Mouse (Mus musculus): ENCODE data around the gene Ruvbl1.
A peak's percentile ranks its signal among the peaks of the same experiment; 100 is the strongest.

Ruvbl1 gene

DNA sequence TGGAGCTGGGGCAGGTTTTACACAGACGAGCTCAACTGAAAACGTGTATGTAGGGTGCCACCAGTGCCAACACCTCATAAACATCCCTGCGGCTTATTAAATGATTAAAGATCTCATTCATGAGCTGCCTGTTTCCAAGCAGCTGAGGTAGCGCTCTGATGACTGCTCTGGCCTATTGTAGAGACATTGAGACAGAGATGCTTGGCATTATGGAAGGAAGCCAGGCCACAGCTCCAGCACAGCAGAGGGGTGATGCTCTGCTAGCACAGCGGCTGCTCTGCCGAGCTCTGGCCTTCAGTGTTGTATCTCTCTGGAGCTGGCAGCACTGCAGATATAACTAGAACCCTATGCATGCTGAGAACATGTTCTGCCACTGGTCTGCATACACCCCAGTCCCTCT is 28.5 kb downstream of the Ruvbl1 start:
- no peak for DNase-seq (ENCODE audit: low read depth, low spot score)

DNA sequence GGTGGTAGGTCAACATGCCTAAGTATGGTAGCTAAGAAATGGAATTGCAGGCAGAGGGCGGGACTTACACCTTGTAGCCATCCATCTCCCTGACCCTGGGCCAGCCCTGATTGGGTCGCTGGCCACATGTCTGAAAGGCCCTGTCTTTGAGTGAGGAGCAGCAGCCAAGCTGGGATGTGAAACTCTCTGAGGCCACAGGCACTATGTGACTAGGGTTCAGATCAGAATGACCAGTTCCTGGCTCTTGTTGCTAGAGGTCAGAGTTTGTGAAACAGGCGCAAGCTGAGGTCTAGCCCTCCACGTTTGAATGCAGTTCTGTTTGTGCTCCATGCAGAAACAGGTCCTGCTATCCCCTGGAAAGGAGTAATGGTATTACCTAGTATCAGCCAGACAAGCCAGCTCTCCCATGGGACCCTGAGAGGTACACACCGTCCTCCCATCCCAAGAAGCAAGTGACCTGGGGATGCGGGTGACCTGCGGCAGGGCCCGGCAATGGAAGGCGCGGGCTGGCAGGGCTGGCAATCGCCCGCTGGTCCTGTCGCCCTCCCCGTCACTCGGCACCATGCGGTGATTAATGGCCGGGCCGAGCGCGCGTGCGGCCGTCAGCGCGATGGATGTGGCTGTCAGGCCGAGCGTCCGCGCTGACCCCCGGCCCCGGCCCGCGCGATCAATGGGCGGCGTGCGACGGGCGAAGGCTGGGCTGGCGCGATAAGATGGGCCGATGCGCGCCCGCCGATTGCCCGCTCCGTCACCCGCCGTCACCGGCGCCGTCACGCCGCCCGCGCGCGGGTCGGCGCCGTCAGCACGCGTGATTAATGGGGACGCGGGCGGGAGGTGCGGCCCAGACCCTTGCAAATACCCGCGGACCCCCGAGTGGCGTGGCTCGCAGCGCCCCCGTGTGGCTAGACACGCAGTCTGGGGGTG is 34.5 kb downstream of the Ruvbl1 start:
- DNase-seq (ENCODE audit: low read depth, low spot score): peak; percentile 57

DNA sequence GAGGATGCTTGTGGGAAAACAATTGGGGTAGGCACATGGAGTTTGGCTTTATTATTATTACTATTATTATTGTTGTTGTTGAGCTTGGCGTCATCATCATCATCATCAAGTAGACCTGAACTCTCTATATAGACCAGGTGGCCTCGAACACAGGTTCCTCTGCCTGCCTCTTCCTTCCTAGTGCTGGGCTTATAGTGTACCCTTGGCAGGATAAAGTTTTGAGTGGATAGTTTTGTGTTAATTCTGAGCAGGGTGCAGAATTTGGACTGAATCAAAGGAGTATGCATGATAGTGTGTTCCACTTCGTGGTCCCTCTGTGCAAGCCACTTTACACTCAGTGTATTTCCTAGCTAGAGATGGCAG is 35.2 kb downstream of the Ruvbl1 start:
- no peak for DNase-seq (ENCODE audit: low read depth, low spot score)

DNA sequence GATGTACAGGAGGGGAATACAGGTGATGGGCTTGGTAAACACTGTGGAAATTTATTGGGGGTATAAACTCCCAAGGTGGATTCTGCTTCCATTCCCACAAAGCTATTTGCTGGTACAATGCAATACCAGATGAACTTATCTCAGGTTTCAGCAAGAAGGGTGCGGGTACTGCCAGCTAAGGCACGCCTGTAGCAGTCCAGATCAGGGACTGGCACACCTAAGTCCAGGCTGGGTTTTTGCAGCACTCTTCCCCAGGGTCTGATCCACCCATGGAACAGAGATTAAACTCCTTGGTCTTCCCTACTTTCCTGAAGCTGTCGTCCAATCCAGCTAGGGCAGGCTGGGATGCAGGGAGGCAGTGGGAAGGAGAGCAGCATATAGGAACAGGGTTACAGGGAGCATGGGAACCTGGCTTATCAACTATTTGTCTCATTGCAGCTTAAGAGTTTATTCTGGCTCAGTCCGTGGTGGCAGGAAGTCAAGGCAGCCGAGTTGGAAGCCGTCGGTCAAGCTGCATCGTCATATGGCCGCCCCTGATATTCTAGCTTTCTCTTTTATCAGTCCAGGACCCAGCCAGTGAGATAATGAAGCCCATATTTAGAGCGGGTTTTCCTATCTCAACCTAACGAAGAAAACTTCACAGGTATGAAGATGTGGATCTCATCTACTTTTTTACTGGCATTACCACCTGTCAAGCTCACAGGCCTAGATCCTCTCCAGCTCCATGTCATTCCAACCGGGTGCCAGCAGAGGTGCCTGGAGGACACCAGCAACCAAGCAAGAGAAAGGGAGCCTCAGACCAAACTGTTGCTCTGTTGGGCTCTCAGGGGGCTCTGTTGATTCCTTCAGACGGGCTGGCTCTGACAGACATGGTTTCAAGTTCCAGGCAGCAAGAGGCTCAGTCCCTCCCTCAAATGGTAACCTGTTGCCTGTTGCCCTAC is 37.1 kb downstream of the Ruvbl1 start:
- DNase-seq (ENCODE audit: low read depth, low spot score): no peak

DNA sequence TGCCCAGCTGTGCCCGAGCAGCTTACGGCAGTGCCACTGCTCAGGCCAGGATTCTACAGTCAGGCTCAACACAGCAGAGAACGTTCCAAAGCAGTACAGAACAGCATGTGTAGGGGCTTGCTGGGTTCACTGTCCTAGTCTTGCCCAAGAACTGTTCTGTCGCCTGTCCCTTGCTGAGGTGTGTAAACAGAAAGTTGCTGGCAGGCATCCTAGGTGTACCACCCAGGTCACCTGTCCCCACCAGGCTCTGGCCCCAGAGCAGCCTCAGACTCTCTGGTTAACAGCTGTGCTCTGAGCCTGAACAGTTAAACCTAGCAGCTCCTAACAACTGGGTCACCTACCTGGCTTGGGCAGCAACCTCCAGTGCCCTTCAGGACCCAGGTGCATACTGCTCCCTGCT is 37.8 kb downstream of the Ruvbl1 start:
- no peak for DNase-seq (ENCODE audit: low read depth, low spot score)

DNA sequence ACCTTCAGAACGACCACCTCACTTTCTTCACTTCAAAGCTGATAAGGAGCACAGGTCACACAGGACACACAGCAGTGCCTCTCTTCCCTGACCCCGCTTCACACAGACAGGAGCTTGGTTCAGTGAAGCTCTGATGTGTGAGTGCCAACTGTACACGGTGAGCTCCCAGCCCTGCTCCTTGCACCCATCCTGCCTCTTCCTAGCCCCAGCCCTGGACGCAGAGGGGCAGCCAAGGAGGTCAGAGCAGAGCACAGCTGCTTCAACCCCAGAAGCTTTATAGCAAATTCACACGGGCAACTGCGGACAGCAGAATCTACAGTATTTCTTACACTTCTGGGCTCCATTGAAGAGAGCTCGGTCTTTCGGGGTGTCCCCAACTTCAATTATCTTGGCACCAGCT is 48.8 kb downstream of the Ruvbl1 start:
- no peak for DNase-seq (ENCODE audit: low read depth, low spot score)

DNA sequence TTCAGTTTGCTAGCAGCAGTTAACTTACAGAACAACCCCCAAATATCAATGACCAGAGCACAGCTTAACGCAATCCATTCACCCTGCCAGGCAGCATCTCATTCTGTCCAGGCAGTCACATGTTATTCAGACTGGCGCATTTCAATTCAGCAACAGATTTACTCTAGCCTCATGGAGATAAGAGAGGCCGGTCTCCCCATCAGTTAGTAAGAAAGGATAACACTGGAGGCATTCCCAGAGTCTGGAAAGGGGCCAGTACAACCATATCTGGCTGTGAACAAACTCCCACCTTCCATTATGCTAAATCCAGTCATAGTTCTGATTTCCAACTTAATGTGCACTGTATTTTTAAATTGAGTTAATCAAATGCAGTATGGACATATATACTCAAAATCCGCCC is 49.3 kb downstream of the Ruvbl1 start:
- no peak for DNase-seq (ENCODE audit: low read depth, low spot score)

DNA sequence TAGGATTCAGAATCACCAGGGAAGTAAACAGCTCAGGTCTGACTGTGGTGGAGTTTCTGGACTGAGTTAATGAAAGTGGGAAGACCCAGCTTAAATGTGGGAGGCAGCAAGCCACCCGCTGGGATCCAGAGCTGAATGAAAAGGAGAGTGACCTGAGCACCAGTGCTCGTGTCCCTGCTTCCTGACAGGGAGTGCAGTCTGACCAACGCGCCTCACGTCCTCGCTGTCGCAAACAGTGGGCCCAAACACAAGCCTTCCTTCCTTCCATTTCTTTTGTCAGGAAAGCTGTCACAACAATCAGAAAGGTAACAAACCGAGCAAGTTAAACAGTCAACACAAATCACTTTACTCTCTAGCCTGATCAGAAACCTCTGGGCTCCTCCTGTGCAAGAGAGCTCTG is 50.8 kb downstream of the Ruvbl1 start:
- DNase-seq (ENCODE audit: low read depth, low spot score): no peak

DNA sequence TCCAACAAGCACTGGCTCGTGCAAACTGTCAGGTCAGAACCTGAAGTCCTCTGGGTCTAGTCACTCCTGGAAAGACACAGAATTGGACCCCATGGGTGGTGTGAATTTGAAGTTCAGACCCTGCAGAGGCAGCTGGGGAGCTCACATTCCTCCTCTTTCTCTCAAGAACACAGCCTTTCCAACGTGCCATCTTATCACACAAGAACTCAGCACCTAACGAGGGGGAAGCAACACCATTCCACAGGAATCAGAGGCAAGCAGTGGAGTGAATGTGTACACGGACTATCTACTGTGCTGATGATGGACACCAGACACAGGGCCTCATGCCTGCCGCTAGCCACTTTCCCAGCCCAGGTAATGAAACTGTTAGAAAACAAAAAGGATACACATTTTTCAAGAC is 51.5 kb downstream of the Ruvbl1 start:
- DNase-seq (ENCODE audit: low read depth, low spot score): no peak

DNA sequence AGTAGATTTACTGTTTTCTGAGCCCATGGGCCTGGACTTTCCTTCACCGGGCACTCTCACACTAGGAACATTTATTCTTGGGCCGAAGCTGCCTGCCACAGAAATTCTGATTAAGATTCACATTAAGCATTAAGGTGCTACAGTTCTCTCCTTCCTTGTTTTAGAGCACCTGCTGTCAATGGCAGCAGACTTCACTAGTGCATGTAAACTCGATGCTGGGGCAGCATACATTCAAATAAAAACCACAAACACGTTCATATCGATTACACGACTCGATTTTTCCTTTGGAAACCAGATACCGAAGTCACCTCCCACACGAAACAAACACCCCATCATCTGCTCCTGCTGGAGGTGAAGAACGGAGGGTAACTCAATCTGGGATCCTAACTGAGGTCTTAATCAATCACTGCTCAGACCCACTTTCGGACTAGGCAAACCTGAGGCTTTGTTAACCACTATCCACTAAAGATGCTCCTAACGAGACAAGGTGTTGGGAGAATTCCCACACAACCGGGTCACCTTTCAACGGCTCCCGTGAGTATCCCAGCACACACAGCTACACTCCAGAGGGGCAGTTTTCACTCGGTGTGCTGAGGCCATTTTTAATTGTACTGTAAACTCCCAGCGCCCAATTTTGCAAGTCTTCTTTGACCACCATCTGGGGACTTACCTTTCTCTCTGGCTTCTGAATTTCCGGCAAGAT is 52.6 kb downstream of the Ruvbl1 start:
- peak; percentile 21 for DNase-seq (ENCODE audit: low read depth, low spot score)

DNA sequence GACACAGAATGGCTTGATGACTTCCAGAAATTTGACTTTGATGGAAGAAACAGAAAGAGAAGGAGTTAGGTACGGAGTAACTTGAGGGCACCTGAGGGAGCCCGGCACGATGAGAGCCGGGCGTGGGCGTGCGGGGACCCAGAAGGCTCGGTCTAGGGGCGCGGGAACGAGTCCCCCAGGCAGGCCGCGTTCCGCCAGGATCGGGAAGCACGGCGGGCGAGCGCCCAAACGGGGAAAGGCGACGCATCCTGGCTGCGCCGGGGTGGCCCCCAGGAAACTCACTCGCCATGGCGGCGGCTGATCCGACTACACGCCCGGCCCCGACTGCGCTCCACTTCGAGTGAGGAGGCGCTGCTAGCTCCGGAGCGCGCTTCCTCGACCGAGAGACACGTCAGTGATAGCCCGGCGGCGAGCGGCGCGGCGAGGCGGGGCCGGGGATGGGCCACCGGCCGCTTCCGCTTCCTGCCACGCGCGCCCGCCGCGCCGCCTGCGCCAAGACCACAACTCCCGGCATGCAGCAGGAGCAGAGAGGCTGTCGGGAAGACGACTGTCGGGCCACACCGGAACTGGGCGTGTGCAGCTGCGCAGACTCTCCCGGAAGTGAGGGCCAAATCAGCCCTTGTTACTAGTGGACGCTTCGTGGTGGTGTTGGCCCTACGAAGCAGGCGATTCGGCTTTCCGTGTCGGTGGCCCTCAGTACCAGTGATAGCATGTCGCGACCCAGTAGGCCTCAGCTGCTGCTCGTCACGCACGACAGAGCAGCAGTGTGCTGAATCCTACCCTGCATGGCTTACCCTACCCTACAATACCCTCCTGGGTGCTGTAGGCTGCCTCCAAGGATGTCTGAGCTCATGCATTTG is 53.4 kb downstream of the Ruvbl1 start, which contains the start of gene Sec61a1:
Gene Sec61a1 (minus strand): TSS at position 502 of the 860 bp plus-strand sequence.
- DNase-seq (ENCODE audit: low read depth, low spot score): peak; percentile 95

DNA sequence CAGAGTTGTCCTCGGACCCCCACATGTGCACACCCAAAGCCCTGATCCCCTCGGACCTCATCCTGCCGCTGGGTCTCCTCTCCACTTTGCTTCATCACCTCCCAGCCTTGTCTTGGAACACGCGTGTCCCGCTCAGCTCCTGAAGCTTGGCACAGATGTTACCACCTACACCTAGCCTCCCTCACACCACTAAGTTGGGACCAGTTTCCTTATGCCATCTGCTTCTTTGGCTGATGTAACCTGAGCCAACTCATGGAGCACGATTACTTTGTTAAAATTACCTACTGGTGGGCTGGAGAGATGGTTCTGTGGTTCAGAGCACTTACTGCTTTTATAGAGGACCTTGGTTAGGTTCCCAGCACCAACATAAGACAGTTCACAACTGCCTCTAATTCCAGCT is 56.6 kb downstream of the Ruvbl1 start:
- no peak for DNase-seq (ENCODE audit: low read depth, low spot score)

DNA sequence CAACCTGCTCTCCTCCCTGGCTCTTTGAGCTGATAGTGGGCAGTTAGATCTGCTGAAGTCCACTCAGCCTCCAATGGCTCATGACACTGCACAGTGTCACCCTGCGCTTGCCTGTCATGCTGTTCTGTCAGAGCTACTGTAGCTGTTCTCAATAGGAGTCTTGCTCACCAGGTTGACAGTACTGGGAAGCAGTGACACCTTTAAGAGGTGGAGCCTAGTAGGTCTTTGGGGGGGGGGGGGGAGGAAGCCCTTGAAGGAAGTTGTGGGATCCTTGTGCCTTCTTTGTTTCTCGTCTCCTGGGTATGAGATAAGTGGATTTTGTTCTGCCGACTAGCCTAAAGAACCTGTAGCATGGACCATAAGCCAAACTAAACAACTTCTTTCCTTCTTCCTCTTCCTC is 57.4 kb downstream of the Ruvbl1 start:
- no peak for DNase-seq (ENCODE audit: low read depth, low spot score)

DNA sequence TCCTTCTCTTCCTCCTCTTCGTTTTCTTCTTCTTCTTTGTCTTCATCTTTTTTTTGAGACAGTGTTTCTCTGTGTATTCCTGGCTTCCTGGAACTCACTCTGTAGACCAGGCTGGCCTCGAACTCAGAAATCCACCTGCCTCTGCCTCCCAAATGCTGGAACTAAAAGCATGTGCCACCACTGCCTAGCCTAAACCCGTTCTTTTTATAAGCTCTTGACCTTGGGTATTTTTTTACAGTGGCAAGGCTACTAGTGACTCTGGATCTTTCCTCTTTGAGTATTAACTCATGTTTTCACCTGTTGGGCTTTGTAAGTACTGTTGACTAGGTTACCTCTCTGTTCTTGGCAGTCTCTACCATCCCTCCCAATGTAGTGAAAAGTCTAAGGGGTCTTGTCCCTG is 57.8 kb downstream of the Ruvbl1 start:
- DNase-seq (ENCODE audit: low read depth, low spot score): no peak

DNA sequence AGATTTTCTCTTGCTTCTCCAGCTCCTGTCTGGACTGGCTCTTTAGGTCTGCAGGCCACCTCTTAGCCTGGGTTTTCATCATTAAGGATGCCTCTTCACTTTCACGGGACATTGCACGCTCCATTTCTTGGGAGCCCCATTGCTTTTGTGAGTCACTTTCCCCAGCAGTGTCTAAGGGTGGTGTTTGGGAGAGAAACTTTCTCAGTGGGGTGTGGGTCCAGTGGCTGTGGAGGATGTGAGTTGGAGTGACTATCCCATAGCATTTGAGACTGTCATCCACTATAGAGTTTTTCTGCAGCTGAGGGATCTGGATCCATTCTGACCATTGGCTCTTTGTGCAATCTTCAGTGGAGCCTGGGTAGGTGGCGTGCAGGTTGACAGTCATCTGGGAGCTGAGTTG is 58.2 kb downstream of the Ruvbl1 start:
- no peak for DNase-seq (ENCODE audit: low read depth, low spot score)

DNA sequence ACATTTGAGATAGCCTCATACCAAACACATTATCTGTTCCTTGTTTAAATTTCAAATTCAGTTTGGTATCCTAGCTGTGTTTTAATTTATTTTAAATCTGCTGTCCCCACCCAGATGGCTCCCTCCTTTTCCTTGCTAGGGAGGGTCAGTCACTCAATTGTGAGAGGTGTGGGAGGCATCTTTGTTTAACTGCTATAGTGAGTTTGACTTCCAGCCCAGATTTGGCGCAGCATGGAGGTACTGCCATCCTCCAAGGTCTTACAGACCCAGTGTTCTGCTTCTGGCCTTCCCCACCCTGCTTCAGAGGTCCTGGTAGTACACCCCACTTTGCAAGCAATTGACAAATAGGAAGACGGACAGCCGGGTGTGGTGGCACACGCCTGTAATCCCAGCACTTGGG is 58.8 kb downstream of the Ruvbl1 start:
- no peak for DNase-seq (ENCODE audit: low read depth, low spot score)

DNA sequence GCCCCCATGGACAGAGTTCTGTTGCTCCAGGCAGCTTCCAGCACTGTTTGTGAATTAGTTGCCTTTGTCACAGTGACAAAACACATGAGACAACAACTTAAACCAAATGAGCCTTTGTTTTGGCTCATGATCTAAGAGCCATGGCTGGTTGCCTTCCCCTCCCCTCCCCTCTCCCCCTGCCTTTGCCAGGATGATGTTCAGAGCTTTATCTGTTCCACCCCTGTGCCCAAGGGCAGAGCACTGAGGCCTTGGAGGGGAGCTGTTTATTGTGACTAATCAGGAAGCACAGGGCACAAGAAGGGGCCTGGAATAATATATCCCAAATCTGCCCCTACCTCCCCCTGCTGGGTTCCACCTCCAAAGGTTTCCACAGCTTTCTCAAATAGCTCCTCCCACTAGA is 65.1 kb downstream of the Ruvbl1 start:
- DNase-seq (ENCODE audit: low read depth, low spot score): no peak

DNA sequence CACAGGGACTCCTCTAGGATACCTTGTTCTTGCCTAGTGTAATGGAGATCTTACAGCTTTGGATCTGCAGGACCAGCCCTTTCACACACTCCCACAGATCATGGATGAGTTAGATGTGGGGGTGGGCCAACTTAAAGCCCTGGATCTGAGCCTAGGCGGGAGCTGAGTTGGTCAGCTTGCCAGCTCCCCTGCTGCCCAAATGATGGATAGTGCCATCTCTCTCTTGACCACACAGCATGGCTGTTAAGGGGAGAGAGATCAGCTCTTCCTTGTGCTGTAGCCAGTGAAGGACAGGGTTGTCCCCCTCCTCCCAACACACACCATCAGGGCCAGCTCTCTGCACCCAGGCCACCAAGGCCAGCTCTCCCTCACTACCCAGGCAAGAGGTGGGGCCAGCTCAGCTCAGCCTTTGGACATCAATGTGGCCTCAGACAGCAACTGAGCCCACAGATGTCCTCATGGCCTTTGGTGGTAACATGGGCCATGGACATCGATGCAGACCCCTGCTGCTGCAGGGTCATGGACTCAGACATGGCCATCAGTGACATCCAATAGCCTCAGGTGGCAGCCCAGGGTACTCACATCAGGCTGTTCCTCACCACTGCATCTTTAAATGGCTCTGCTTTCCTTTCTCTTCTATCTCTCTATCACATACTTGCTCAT is 75.0 kb downstream of the Ruvbl1 start:
- DNase-seq (ENCODE audit: low read depth, low spot score): no peak

DNA sequence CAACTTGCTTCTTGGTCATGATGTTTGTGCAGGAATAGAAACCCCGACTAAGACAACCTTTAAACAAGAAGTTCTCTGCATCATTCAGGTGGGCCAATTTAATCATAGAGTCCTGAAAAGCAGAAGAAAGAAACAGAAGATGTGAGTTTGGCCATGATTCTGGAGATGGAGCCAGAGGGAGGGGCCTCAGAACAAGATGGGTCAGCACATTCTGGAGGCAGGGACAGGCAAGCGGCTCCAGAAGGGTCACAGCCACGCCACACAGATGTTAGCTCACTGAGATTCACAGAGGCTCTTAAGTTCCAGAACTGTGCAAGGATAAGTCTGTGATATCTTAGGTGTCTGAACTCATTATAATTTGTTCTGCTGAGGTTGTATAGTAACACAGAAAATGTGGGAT is 79.0 kb downstream of the Ruvbl1 start:
- no peak for DNase-seq (ENCODE audit: low read depth, low spot score)

DNA sequence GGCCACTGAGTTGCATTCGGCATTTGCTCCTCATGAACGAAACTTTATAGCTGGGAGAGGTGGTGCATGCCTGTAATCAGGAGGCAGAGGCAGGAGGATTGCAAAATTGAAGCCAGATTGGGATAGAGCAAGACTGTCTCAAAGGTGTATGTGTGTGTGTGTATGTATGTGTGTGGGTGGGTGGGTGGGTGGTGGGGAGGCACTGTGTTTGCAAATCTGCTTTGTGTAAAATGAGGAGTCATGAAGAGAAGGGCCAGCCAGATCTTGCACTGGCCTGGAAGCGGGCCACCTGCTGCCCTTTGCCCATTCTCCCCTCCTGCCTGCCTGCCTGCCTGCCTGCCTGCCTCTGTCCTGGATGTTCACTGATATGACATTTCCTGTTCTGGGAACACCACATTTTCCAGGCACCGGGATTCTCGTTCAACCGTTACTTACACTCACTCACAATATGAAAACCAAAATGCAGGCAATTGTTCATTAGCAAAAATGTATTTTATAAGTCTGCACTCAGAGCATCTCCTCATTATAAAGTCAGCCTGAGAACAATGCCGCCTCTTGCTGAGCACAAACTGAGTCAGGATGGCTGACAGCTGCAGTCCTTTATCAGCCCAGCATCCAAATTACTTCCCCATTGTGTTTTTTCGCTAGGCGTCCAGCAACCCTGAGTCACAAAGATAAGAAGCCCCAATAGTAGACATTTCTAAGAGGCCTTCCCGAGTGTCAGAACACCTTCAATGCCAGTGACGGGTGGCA is 79.6 kb downstream of the Ruvbl1 start:
- DNase-seq (ENCODE audit: low read depth, low spot score): no peak

Measured in ES-CJ7 (cell line).